ENCODE assay signal across 8 mouse cellular contexts in the genomic region with DNA sequence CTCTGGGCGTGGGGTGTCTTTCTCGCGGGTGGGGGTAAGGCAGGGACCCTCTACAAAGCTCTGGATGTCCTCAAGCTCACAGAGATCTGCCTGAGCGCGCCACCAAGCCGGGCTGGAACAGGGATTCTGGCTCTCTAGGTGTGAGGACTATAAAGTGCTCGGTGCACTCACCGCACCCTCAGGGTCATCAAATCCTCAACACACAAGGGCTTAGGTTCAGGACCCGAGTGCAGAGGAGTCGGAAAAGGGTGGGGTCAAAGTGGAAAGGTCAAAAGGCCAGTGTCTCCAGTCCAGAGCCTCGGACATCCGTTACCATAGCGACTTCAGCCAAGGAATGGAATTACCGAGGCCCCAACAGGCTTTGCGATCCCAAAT. TPM values are rescaled to one million over a fixed set of nuclear protein-coding genes. Genes with fewer than 3 reads are reported as not detected.
DNase-seq lines count a peak whose midpoint lies in the region; ATAC-seq and TF ChIP-seq lines count a peak whose summit lies in the region.

No protein-coding gene starts in this region.

- 8% methylated on average over 15 of the region's 15 CpGs for WGBS in heart, adult 2 months
- 2% methylated on average over 15 of the region's 15 CpGs for WGBS in forebrain, embryonic 16.5 days

- no peaks in the 10 kb centered on the region for H3K36me3 ChIP-seq in heart, adult 2 months (ENCODE audit: control insufficient read depth, insufficient read depth, low read length)
- peaks cover 23 to 36% of the 10 kb centered on the region in 2 experiments for H3K36me3 ChIP-seq in CH12.LX (replicated peaks in 1 of 2; ENCODE audit: control insufficient read depth in 1 of 2, insufficient read depth in 1 of 2, low read length in 1 of 2)
- H3K36me3 ChIP-seq in forebrain, embryonic 16.5 days (ENCODE audit: control insufficient read depth, insufficient read depth), result no peaks in the 10 kb centered on the region

- H3K9ac ChIP-seq in heart, adult 2 months (ENCODE audit: low read depth, low read length), result no peak overlapping the region
- H3K9ac ChIP-seq in CH12.LX (ENCODE audit: insufficient read depth, low read depth), result peak overlapping the region; percentile 38; the same call in 1 of the 2 replicates
- H3K9ac ChIP-seq in forebrain, embryonic 16.5 days (replicated peaks; ENCODE audit: low read depth, low read length), result peak overlapping the region; percentile 55

- peak; percentile 41 for ATAC-seq in forebrain, embryonic 16.5 days
- ATAC-seq in megakaryocyte, adult 5-6 weeks (ENCODE audit: poor library complexity, severe bottlenecking), result peak; percentile 11; the same call in 1 of the 2 replicates

- no peak for DNase-seq in heart, adult 2 months
- DNase-seq in heart, postnatal 36 days, result no peak
- DNase-seq in CH12.LX (ENCODE audit: extremely low read depth), result no peak
- DNase-seq in cerebellum, postnatal 14 days, result no peak
- no peak for DNase-seq in layer of hippocampus, adult 8-10 months (ENCODE audit: low spot score in 2 of 2)
- DNase-seq in adrenal gland, adult 2 months, result no peak

- in situ Hi-C loops in CH12.LX (cut with MboI; ENCODE audit: low pct_ligation_motif_present, low pct_unique_long_range_greater_than_20kb, low sequenced_read_pairs), result loop anchor here (25.0 kb wide), 2 partner anchors 484 to 709 kb away; partner anchors contain the start of gene Tmem206

- peaks cover 3% of the 10 kb centered on the region for H3K4me1 ChIP-seq in heart, adult 2 months (ENCODE audit: control insufficient read depth, insufficient read depth, low read length)
- H3K4me1 ChIP-seq in CH12.LX (ENCODE audit: control insufficient read depth in 1 of 2, insufficient read depth in 2 of 2), result peaks cover 16 to 63% of the 10 kb centered on the region in 2 experiments
- peaks cover 17% of the 10 kb centered on the region for H3K4me1 ChIP-seq in forebrain, embryonic 16.5 days (replicated peaks; ENCODE audit: control insufficient read depth, insufficient read depth, low read length)

- intact Hi-C loops in heart, adult 2 months (cut with DNase I), result loop anchor here (2.0 kb wide), 1 partner anchor 102 kb away; no protein-coding TSS in a partner anchor
- intact Hi-C loops in heart, postnatal 36 days (cut with DNase I), result no loop called here

- TF ChIP-seq POLR2A in heart, adult 2 months (IDR thresholded peaks at IDR 0.05; ENCODE audit: insufficient read depth, low read depth, low read length), result no peak
- TF ChIP-seq POLR2A in CH12.LX (IDR thresholded peaks at IDR 0.05; ENCODE audit: low read depth, low read length), result no peak

- TF ChIP-seq CTCF in heart, adult 2 months (IDR thresholded peaks at IDR 0.05), result no peak
- no peak for TF ChIP-seq CTCF in CH12.LX (conservative IDR thresholded peaks at IDR 0.05 in 1 of 2, IDR thresholded peaks at IDR 0.05 in 1 of 2; ENCODE audit: low read depth in 2 of 2, low read length in 2 of 2)

- H3K27ac ChIP-seq in heart, adult 2 months, result no peak overlapping the region
- no peak overlapping the region for H3K27ac ChIP-seq in CH12.LX (ENCODE audit: insufficient read depth, low read depth)
- H3K27ac ChIP-seq in forebrain, embryonic 16.5 days (ENCODE audit: low read length), result no peak overlapping the region

- dilution Hi-C loops in CH12.LX (cut with MboI; ENCODE audit: extremely low pct_ligation_motif_present, extremely low pct_unique_long_range_greater_than_20kb, low sequenced_read_pairs), result no loop called here

- H3K27me3 ChIP-seq in heart, adult 2 months (ENCODE audit: control insufficient read depth, insufficient read depth, low read length), result no peaks in the 10 kb centered on the region
- H3K27me3 ChIP-seq in CH12.LX (replicated peaks), result no peaks in the 10 kb centered on the region
- no peaks in the 10 kb centered on the region for H3K27me3 ChIP-seq in forebrain, embryonic 16.5 days (replicated peaks; ENCODE audit: control insufficient read depth, insufficient read depth, low read length)

- H3K4me3 ChIP-seq in heart, adult 2 months, result peak overlapping the region; percentile 50
- peak overlapping the region; percentile 67 to 82 (median 75) for H3K4me3 ChIP-seq in CH12.LX (replicated peaks in 1 of 3; ENCODE audit: low read depth in 2 of 3, low read length in 2 of 3, poor library complexity in 1 of 3)
- peak overlapping the region; percentile 87 for H3K4me3 ChIP-seq in forebrain, embryonic 16.5 days (replicated peaks; ENCODE audit: low read length)

- H3K9me3 ChIP-seq in CH12.LX (replicated peaks; ENCODE audit: low read length), result no peaks in the 10 kb centered on the region
- no peaks in the 10 kb centered on the region for H3K9me3 ChIP-seq in forebrain, embryonic 16.5 days (ENCODE audit: control insufficient read depth, low read length)

- TF ChIP-seq EP300 in heart, adult 2 months (IDR thresholded peaks at IDR 0.05; ENCODE audit: insufficient read depth, low read depth, low read length), result no peak
- no peak for TF ChIP-seq EP300 in CH12.LX (IDR thresholded peaks at IDR 0.05; ENCODE audit: low read length)

- peak overlapping the region; percentile 93 for H3K4me2 ChIP-seq in CH12.LX (ENCODE audit: insufficient read depth, low read depth, poor library complexity, severe bottlenecking)
- H3K4me2 ChIP-seq in forebrain, embryonic 16.5 days (ENCODE audit: low read length), result peak overlapping the region; percentile 72

- H3K79me2 ChIP-seq in heart, adult 2 months (replicated peaks; ENCODE audit: control insufficient read depth, insufficient read depth, low read length), result no peaks in the 10 kb centered on the region
- H3K79me2 ChIP-seq in CH12.LX (replicated peaks; ENCODE audit: control insufficient read depth, extremely low read depth, insufficient read depth, poor library complexity, severe bottlenecking), result 0 out of 2 replicates have a peak, but pooled peaks cover 4% of the 10 kb centered on the region

- TF ChIP-seq RAD21 in CH12.LX (IDR thresholded peaks at IDR 0.05; ENCODE audit: low read depth, low read length), result no peak

TF ChIP-seq in CH12.LX, 34 proteins besides CTCF, POLR2A, EP300 and RAD21:
- 0 out of 2 replicates have a peak, but pooled peaks have one; percentile 25 for TF ChIP-seq MEF2A (IDR thresholded peaks at IDR 0.05; ENCODE audit: borderline replicate concordance, low read depth, low read length)
- TF ChIP-seq CHD2 (IDR thresholded peaks at IDR 0.05; ENCODE audit: low read length), result no peak; the same call in 1 of the 2 replicates

RNA-seq across cellular contexts. Expression of gene Nek2, which starts 0.3 kb away (rescaled TPM):
- under 1 TPM; 0.09 to 0.37 TPM for total RNA-seq in heart, adult 2 months (2021)
- 0.44 and 0.47 TPM in 2 replicates for polyA plus RNA-seq in heart, adult 2 months (2012; rRNA removed)
- total RNA-seq in heart, postnatal 36 days (2021), result under 1 TPM; 0.53 to 0.70 TPM
- 41.3 and 48.9 TPM in 2 replicates for total RNA-seq in CH12.LX (2012; rRNA removed)
- total RNA-seq in CH12.LX (2014; rRNA removed), result 51.2 and 55.4 TPM in 2 replicates
- polyA plus RNA-seq in CH12.LX (2012; ENCODE audit: insufficient read length, low read depth), result 68.8 and 79.4 TPM in 2 replicates
- 16.5 and 22.7 TPM in 2 replicates for polyA plus RNA-seq in forebrain, embryonic 16.5 days (2015; fragmentation: Nextera tagmentation; extraction: Ambion mirVana)
- 19.9 and 25.9 TPM in 2 replicates for total RNA-seq in megakaryocyte, adult 5-6 weeks (2015)
- 33.7 and 45.2 TPM in 2 replicates for total RNA-seq in megakaryocyte, adult 5-6 weeks (2017)
- 1 to 10 TPM; 1.2 to 2.2 (median 1.7) TPM for total RNA-seq in layer of hippocampus, adult 8-10 months (2022)
- 1 to 10 TPM; 1.7 to 2.2 TPM for total RNA-seq in adrenal gland, adult 2 months (2021)
- 0.98 and 1.1 TPM in 2 replicates for polyA plus RNA-seq in adrenal gland, adult 2 months (2012; rRNA removed)

Comparison
In these comparisons a context has a peak if more than half of its experiments do, and no peak if none do; other contexts are left out.
1. RNA of gene Nek2, which starts 0.3 kb away (total RNA-seq): 41.3 to 55.4 TPM in CH12.LX and 19.9 to 45.2 TPM in megakaryocyte, adult 5-6 weeks; 1.7 to 2.2 TPM in adrenal gland, adult 2 months, 1.2 to 2.2 TPM in layer of hippocampus, adult 8-10 months, 0.53 to 0.70 TPM in heart, postnatal 36 days and 0.09 to 0.37 TPM in heart, adult 2 months; every median in the first group is over 4 times any median in the second.
2. Peak in every context shown above with its lines, with median percentiles within 50 percentile points of each other: H3K4me3 ChIP-seq.